Mouse (Mus musculus): ENCODE results near the gene Tmem121b. TPM values are rescaled to one million over a fixed set of nuclear protein-coding genes. Genes with fewer than 3 reads are reported as not detected.

The Tmem121b gene
- polyA plus RNA-seq, 1 experiment from 2014 or later, result 0.07 TPM

DNA sequence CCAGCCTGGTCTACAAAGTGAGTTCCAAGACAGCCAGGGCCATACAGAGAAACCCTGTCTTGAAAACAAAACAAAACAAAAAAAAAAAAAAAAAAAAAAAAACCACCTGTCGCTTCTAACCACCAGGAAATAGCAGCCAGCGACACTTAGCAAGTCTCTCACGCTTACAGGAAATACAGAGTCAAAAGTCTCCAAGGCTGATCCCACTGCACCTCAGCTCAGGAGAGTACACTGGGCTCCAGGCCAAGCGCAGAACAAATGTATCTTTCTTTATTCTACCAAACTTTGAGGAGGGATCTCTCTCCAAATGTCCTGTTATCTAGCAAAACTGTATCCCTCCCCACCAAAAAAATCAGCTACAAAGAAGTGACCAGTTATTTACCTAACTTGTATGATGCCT lies 35.5 kb upstream of the Tmem121b start:
- Histone ChIP-seq H3K36me3 (ENCODE audit: control insufficient read depth, insufficient read depth, low read length) (no peaks in the 10 kb centered on the region), H3K27me3 (replicated peaks; ENCODE audit: control insufficient read depth, insufficient read depth, low read length) (no peaks in the 10 kb centered on the region), H3K27ac (ENCODE audit: low read depth, low read length) (no peak overlapping the region), H3K4me2 (no peak overlapping the region; the same call in 1 of the 2 replicates), H3K9me3 (ENCODE audit: control insufficient read depth, low read length) (no peaks in the 10 kb centered on the region), H3K9ac (ENCODE audit: low read depth, low read length) (0 out of 2 replicates have a peak overlapping the region, but pooled peaks have one; percentile 15), H3K4me3 (ENCODE audit: low read depth, low read length) (no peak overlapping the region), H3K4me1 (replicated peaks; ENCODE audit: control insufficient read depth, insufficient read depth, low read length) (peaks cover 12% of the 10 kb centered on the region)
- no peak for ATAC-seq (replicated peaks; ENCODE audit: low FRiP score)
- WGBS, result 68% methylated on average over 4 of the region's 4 CpGs
- DNase-seq (ENCODE audit: low spot score), result no peak

DNA sequence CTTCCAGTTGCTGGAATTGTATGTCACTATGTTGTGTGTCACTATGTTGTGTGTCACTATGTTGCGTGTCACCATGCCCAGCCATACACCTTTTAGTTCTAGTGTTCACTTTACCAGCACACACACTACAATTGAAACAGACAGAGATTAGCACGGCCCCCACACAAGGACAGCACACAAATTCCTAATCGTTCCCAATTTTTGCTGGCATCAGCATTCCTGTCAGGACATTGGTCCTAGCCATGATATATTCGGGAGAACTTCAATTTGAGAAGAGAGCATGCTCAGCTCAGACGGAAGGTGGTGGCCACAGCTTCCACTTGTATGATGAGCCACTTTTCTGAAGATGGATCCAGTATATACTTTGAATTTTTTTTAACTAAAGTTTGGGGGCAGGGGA lies 31.2 kb upstream of the Tmem121b start:
- H3K27me3 ChIP-seq (replicated peaks; ENCODE audit: control insufficient read depth, insufficient read depth, low read length), result no peaks in the 10 kb centered on the region
- no peak overlapping the region for H3K4me3 ChIP-seq (ENCODE audit: low read depth, low read length)
- H3K4me1 ChIP-seq (replicated peaks; ENCODE audit: control insufficient read depth, insufficient read depth, low read length), result peaks cover 8% of the 10 kb centered on the region
- H3K4me2 ChIP-seq, result no peak overlapping the region
- H3K9me3 ChIP-seq (ENCODE audit: control insufficient read depth, low read length), result no peaks in the 10 kb centered on the region
- no peak overlapping the region for H3K9ac ChIP-seq (ENCODE audit: low read depth, low read length)
- no peak for ATAC-seq (replicated peaks; ENCODE audit: low FRiP score)
- no peak overlapping the region for H3K27ac ChIP-seq (ENCODE audit: low read depth, low read length)
- DNase-seq (ENCODE audit: low spot score), result no peak
- WGBS, result 87% methylated on average over 5 of the region's 5 CpGs
- peaks cover 9% of the 10 kb centered on the region; the same call in 1 of the 2 replicates for H3K36me3 ChIP-seq (ENCODE audit: control insufficient read depth, insufficient read depth, low read length)

DNA sequence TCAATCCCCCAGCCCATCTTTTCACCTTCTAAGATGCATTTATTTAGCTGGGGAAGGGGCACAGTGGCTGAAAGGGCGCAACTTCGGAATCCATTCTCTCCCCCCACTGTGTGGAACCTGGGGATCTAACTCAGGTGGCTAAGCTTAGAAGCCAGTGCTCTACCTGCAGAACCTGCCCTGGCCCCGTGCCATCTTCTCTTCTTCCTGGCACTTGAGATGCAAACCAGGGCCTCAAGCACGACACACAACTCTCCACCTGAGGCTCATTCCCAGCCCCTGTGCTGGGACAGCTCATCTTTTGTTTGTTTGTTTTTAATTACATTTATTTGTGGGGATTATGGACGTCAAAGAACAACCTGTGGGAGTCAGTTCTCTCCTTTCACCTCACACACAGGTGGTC lies 26.0 kb upstream of the Tmem121b start:
- Histone ChIP-seq H3K4me1 (replicated peaks; ENCODE audit: control insufficient read depth, insufficient read depth, low read length) (peaks cover 18% of the 10 kb centered on the region), H3K4me3 (ENCODE audit: low read depth, low read length) (no peak overlapping the region), H3K9me3 (ENCODE audit: control insufficient read depth, low read length) (no peaks in the 10 kb centered on the region), H3K27ac (ENCODE audit: low read depth, low read length) (no peak overlapping the region), H3K9ac (ENCODE audit: low read depth, low read length) (no peak overlapping the region), H3K36me3 (ENCODE audit: control insufficient read depth, insufficient read depth, low read length) (peaks cover 9% of the 10 kb centered on the region; the same call in 1 of the 2 replicates), H3K27me3 (replicated peaks; ENCODE audit: control insufficient read depth, insufficient read depth, low read length) (no peaks in the 10 kb centered on the region), H3K4me2 (no peak overlapping the region)
- DNase-seq (ENCODE audit: low spot score) (no peak), ATAC-seq (replicated peaks; ENCODE audit: low FRiP score) (no peak)
- WGBS, result 84% methylated on average over 5 of the region's 5 CpGs

DNA sequence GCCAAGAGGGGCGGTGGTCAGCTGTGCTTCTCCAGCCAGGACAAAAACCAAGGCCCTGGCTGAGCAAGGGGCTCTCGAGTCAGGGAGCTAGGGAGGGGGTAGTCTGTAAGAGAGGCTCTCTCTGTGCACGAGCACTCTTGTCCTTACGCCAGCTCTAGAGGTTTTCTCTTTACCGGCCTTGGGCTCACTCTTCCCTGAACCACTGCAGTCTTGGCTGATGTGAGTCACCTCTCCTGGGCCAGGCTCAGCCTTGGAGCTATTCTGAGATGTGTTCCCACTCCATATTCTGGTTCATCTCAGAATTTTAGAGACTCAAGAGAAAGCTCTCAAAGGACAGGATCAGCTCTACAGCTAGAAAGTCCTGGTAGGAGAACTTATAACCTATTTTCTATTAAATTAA lies 23.7 kb upstream of the Tmem121b start:
- 79% methylated on average over 5 of the region's 5 CpGs for WGBS
- H3K9me3 ChIP-seq (ENCODE audit: control insufficient read depth, low read length), result no peaks in the 10 kb centered on the region
- peaks cover 18% of the 10 kb centered on the region for H3K4me1 ChIP-seq (replicated peaks; ENCODE audit: control insufficient read depth, insufficient read depth, low read length)
- no peak for DNase-seq (ENCODE audit: low spot score)
- no peak overlapping the region for H3K4me3 ChIP-seq (ENCODE audit: low read depth, low read length)
- H3K27ac ChIP-seq (ENCODE audit: low read depth, low read length), result peak overlapping the region; percentile 96
- no peaks in the 10 kb centered on the region for H3K27me3 ChIP-seq (replicated peaks; ENCODE audit: control insufficient read depth, insufficient read depth, low read length)
- H3K9ac ChIP-seq (ENCODE audit: low read depth, low read length), result peak overlapping the region; percentile 65; the same call in 1 of the 2 replicates
- no peak overlapping the region; the same call in 1 of the 2 replicates for H3K4me2 ChIP-seq
- ATAC-seq (replicated peaks; ENCODE audit: low FRiP score), result no peak
- peaks cover 9% of the 10 kb centered on the region for H3K36me3 ChIP-seq (ENCODE audit: control insufficient read depth, insufficient read depth, low read length)

DNA sequence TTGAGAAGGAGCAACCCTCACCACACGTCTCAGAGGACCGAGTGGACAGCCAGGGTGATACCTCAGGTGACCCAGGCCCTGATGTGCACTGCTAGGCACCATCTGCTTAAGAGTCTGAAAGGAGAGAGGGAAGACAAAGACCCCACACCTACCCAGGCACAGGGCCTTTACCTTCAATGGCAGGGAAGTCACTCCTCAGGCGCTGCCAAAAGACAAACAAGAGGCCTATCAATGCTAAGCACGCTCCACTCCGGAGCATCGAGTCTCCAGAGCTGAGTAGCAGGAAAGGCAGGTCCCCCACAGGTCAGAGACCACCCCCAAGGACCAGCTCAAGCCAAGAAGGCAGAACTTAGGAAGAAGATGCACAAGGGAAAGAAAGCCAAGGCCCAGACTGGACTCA lies 23.3 kb upstream of the Tmem121b start:
- H3K4me2 ChIP-seq, result peak overlapping the region; percentile 57
- ATAC-seq (replicated peaks; ENCODE audit: low FRiP score) (peak; percentile 60), DNase-seq (ENCODE audit: low spot score) (no peak)
- peak overlapping the region; percentile 96 for H3K27ac ChIP-seq (ENCODE audit: low read depth, low read length)
- H3K9ac ChIP-seq (ENCODE audit: low read depth, low read length), result peak overlapping the region; percentile 65
- H3K4me1 ChIP-seq (replicated peaks; ENCODE audit: control insufficient read depth, insufficient read depth, low read length), result peaks cover 18% of the 10 kb centered on the region
- WGBS, result 64% methylated on average over 6 of the region's 6 CpGs
- H3K9me3 ChIP-seq (ENCODE audit: control insufficient read depth, low read length), result no peaks in the 10 kb centered on the region
- H3K27me3 ChIP-seq (replicated peaks; ENCODE audit: control insufficient read depth, insufficient read depth, low read length), result no peaks in the 10 kb centered on the region
- no peak overlapping the region for H3K4me3 ChIP-seq (ENCODE audit: low read depth, low read length)
- H3K36me3 ChIP-seq (ENCODE audit: control insufficient read depth, insufficient read depth, low read length), result peaks cover 8% of the 10 kb centered on the region

DNA sequence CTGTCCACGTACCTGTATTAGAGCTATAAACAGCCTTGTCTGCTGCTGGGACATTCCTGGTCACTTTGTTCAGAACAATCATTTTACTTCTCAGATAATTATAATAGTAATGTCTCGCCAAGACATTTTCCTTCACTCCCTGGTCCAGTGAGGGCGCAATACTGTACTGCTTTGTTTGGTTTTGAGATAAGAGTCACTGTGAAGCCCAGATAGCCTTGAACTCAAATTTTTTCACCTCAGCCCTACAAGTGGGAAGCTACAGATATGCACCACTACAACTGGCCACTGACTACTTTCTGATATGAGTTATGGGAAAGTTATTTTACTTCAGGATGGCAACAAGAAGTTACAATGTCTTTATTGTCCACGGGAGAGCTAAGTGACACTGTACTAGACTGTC lies 22.8 kb upstream of the Tmem121b start:
- Histone ChIP-seq H3K36me3 (ENCODE audit: control insufficient read depth, insufficient read depth, low read length) (peaks cover 6% of the 10 kb centered on the region), H3K4me1 (replicated peaks; ENCODE audit: control insufficient read depth, insufficient read depth, low read length) (peaks cover 18% of the 10 kb centered on the region), H3K27ac (ENCODE audit: low read depth, low read length) (peak overlapping the region; percentile 96), H3K4me2 (peak overlapping the region; percentile 57), H3K27me3 (replicated peaks; ENCODE audit: control insufficient read depth, insufficient read depth, low read length) (no peaks in the 10 kb centered on the region), H3K9me3 (ENCODE audit: control insufficient read depth, low read length) (no peaks in the 10 kb centered on the region), H3K4me3 (ENCODE audit: low read depth, low read length) (no peak overlapping the region), H3K9ac (ENCODE audit: low read depth, low read length) (peak overlapping the region; percentile 65)
- DNase-seq (ENCODE audit: low spot score), result no peak
- WGBS, result 46% methylated on average over 4 of the region's 4 CpGs
- peak; percentile 93 for ATAC-seq (replicated peaks; ENCODE audit: low FRiP score)

DNA sequence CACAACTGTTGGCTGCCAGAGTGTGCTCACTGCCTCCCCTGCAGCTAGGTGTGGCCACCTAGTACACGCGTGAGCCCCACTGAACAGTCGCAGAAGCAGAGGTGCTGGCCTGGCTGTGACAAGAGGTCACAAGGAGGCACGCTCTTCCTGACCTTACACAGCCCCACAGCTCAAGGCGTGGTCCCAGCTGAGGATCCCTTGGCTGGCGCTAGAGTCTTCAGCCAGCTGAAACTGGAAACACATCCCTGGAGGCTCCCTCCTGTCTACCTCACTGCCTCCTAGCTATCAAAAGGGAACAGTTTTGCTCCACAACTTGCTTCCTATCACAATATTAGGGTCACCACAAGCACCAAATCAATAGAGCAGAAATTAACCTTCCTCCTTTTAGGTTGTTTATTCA lies 17.6 kb upstream of the Tmem121b start:
- H3K36me3 ChIP-seq (ENCODE audit: control insufficient read depth, insufficient read depth, low read length), result peaks cover 11% of the 10 kb centered on the region
- H3K4me2 ChIP-seq, result no peak overlapping the region
- H3K27ac ChIP-seq (ENCODE audit: low read depth, low read length), result no peak overlapping the region
- no peak overlapping the region for H3K4me3 ChIP-seq (ENCODE audit: low read depth, low read length)
- H3K9me3 ChIP-seq (ENCODE audit: control insufficient read depth, low read length), result no peaks in the 10 kb centered on the region
- no peak overlapping the region for H3K9ac ChIP-seq (ENCODE audit: low read depth, low read length)
- no peaks in the 10 kb centered on the region for H3K27me3 ChIP-seq (replicated peaks; ENCODE audit: control insufficient read depth, insufficient read depth, low read length)
- peaks cover 6% of the 10 kb centered on the region for H3K4me1 ChIP-seq (replicated peaks; ENCODE audit: control insufficient read depth, insufficient read depth, low read length)
- DNase-seq (ENCODE audit: low spot score) (no peak), ATAC-seq (replicated peaks; ENCODE audit: low FRiP score) (no peak)
- WGBS, result 75% methylated on average over 6 of the region's 6 CpGs

DNA sequence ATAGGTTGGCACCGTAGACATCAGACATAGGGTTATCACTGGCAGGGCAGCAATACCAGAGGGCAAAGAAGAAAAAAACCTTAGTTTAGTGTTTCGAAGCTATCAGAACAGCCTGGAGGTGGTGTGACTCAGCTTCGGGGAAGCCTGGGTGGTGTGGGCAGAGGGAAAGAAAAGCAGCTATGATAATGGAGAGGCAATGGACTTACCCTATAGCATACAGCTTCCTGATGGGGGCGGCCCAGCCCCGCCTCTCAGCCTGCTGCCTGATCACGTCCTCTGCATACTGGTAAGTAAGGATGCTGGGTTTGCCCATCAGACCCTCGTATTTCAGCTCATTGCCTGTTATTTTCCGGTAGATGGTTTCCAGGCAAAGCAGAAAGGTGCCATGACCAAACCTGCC lies 16.8 kb upstream of the Tmem121b start:
- no peaks in the 10 kb centered on the region for H3K27me3 ChIP-seq (replicated peaks; ENCODE audit: control insufficient read depth, insufficient read depth, low read length)
- H3K9me3 ChIP-seq (ENCODE audit: control insufficient read depth, low read length), result no peaks in the 10 kb centered on the region
- ATAC-seq (replicated peaks; ENCODE audit: low FRiP score) (0 out of 2 replicates have a peak, but pooled peaks have one; percentile 53), DNase-seq (ENCODE audit: low spot score) (no peak)
- peaks cover 11% of the 10 kb centered on the region for H3K36me3 ChIP-seq (ENCODE audit: control insufficient read depth, insufficient read depth, low read length)
- no peaks in the 10 kb centered on the region for H3K4me1 ChIP-seq (replicated peaks; ENCODE audit: control insufficient read depth, insufficient read depth, low read length)
- H3K4me3 ChIP-seq (ENCODE audit: low read depth, low read length), result no peak overlapping the region
- no peak overlapping the region for H3K4me2 ChIP-seq
- 77% methylated on average over 8 of the region's 8 CpGs for WGBS
- H3K9ac ChIP-seq (ENCODE audit: low read depth, low read length), result no peak overlapping the region
- no peak overlapping the region for H3K27ac ChIP-seq (ENCODE audit: low read depth, low read length)

DNA sequence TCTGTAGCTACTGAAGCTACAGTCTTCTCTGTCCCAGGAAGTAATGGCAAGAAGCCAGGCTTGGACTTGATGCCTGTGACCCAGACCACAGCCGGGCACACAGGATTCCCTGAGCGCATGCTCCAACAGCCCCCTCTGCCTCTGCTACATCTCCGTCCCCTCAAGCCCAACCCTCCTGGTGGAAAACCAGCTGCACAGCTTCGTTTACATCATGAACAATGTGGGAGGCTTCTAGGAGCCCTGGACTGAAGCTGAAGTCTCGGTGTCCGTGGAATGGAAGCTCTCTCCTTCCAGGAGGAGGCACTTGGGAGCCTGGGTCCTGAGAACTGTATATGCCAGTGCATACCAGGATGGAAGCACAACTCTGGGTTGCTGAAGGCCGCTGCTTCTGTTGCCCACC lies 16.4 kb upstream of the Tmem121b start:
- Histone ChIP-seq H3K9me3 (ENCODE audit: control insufficient read depth, low read length) (no peaks in the 10 kb centered on the region), H3K4me2 (no peak overlapping the region), H3K36me3 (ENCODE audit: control insufficient read depth, insufficient read depth, low read length) (peaks cover 11% of the 10 kb centered on the region), H3K4me1 (replicated peaks; ENCODE audit: control insufficient read depth, insufficient read depth, low read length) (no peaks in the 10 kb centered on the region), H3K27me3 (replicated peaks; ENCODE audit: control insufficient read depth, insufficient read depth, low read length) (no peaks in the 10 kb centered on the region), H3K27ac (ENCODE audit: low read depth, low read length) (no peak overlapping the region), H3K9ac (ENCODE audit: low read depth, low read length) (no peak overlapping the region), H3K4me3 (ENCODE audit: low read depth, low read length) (no peak overlapping the region)
- DNase-seq (ENCODE audit: low spot score) (no peak), ATAC-seq (replicated peaks; ENCODE audit: low FRiP score) (no peak)
- WGBS, result 83% methylated on average over 7 of the region's 7 CpGs

Data from liver, embryonic 11.5 days (tissue).